Mouse (Mus musculus) midbrain, postnatal 0 days (tissue): ENCODE data around the gene Gigyf1. TPM values are rescaled to one million over a fixed set of nuclear protein-coding genes. Genes with fewer than 3 reads are reported as not detected.

Source experiments
- ATAC-seq: fragments of 200-750 bp; cut with Nextera tagmentation; 2 replicates; pipeline ENCODE4 v1.8.0; 2017; ENCODE audit warnings: moderate number of reproducible peaks, mild to moderate bottlenecking, moderate TSS enrichment, moderate library complexity; ENCODE audit not compliant: low FRiP score
- DNase-seq: peaks from one replicate; pipeline ENCODE4 v3.0.0-alpha.2; 2015; ENCODE audit warnings: low spot score
- H3K27ac ChIP-seq: fragments of 300-500 bp; sonication (generic); 2 replicates; pipeline ENCODE4 v1.5.1; 2014; ENCODE audit warnings: low read depth, mild to moderate bottlenecking, low read length, mixed read lengths
- H3K27me3 ChIP-seq: fragments of 300-500 bp; sonication (generic); 2 replicates; pipeline ENCODE4 v1.6.1; 2014; ENCODE audit warnings: low read length, control low read depth, mixed read lengths; ENCODE audit not compliant: insufficient read depth
- H3K36me3 ChIP-seq: fragments of 300-500 bp; sonication (generic); 2 replicates; pipeline ENCODE4 v1.6.1; 2014; ENCODE audit warnings: low read length, control low read depth, mixed read lengths; ENCODE audit not compliant: insufficient read depth
- H3K4me1 ChIP-seq: fragments of 300-500 bp; sonication (generic); 2 replicates; pipeline ENCODE4 v1.6.1; 2014; ENCODE audit warnings: mild to moderate bottlenecking, control low read depth, antibody characterized with exemption, low read length, mixed read lengths; ENCODE audit not compliant: insufficient read depth
- H3K4me2 ChIP-seq: fragments of 300-500 bp; sonication (generic); 2 replicates; pipeline ENCODE4 v1.6.1; 2014; ENCODE audit warnings: low read depth, mild to moderate bottlenecking, low read length, mixed read lengths; ENCODE audit not compliant: poor library complexity, severe bottlenecking
- H3K4me3 ChIP-seq: fragments of 300-500 bp; sonication (generic); 2 replicates; pipeline ENCODE4 v1.5.1; 2014; ENCODE audit warnings: low read depth, mild to moderate bottlenecking, low read length, moderate library complexity
- H3K9ac ChIP-seq: fragments of 300-500 bp; sonication (generic); replicated peaks from 2 replicates; pipeline ENCODE4 v1.6.1; 2014; ENCODE audit warnings: mild to moderate bottlenecking, low read length, moderate library complexity, mixed read lengths; ENCODE audit not compliant: poor library complexity, severe bottlenecking
- H3K9me3 ChIP-seq: fragments of 300-500 bp; sonication (generic); 2 replicates; pipeline ENCODE4 v1.6.1; 2016; ENCODE audit warnings: low read length, control low read depth
- CTCF ChIP-seq: IDR thresholded peaks from 2 replicates; pipeline ENCODE4 v1.5.1; 2016; ENCODE audit warnings: antibody characterized with exemption, mild to moderate bottlenecking
- WGBS: fragments of 180-500 bp; shearing (Covaris S2); extraction: QIAGEN DNeasy Blood & Tissue Kit; methylation state at CpG from one replicate; pipeline ENCODE4 v1.1.7; 2014; 5-methylcytosine and 5-hydroxymethylcytosine counted together
- polyA plus RNA-seq: library from polyadenylated mRNA; unstranded; fragments of >200 nt; fragmentation: Nextera tagmentation; extraction: Ambion mirVana; gene quantifications from 2 replicates; pipeline ENCODE4 v1.2.1, GENCODE M21; 2015
- total RNA-seq: library from RNA; depleted of rRNA; stranded (reverse); fragments of >200 nt; gene quantifications from 2 replicates; pipeline ENCODE4 v1.2.3, GENCODE M21; 2014

Gene Gigyf1
- total and polyA plus RNA-seq, 2 experiments from 2014 or later = 17.8 to 23.6 TPM

DNA sequence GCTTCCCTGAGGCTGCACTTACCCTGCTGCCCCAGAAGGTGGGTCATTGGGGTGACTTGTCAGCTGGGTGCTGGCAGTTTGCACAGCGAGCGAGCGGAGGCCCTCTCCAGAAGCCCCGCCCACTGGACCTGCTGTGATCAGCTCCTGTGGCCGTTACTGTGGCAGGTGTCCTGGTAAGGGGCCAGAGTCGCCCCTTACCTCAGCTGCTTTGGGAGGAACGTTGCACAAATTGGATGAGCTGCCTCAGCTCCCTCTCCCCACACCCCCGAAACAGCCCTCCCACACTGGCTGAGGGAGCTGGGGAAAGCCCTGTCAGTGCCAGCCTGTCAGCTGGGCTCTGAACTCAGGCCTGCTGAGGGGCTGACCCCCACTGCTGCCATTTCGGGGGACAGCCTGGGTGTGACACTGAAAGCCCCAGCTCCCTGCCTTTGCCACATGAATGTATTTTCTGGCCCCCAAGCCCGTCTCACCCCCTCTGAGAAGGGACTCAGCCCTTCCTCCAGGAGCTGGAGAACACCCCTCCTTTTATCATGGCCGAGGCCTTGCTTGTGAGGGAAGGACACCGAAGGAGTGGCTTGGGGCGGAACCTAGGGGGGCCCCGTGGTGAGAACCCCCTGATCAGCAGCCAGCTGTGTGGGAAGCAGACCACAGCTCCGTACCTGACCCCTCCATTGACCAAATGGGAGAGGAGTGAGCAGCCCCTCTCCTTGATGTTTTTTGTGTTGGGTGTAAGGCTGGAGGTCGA is 8.0 kb downstream of the Gigyf1 start:
- WGBS = 32% methylated on average over 16 of the region's 16 CpGs
- no peak for ATAC-seq
- H3K27ac ChIP-seq = peak overlapping the region; percentile 62; the same call in 1 of the 2 replicates
- no peak overlapping the region for H3K4me2 ChIP-seq
- no peaks in the 10 kb centered on the region; the same call in 1 of the 2 replicates for H3K4me1 ChIP-seq
- no peaks in the 10 kb centered on the region for H3K27me3 ChIP-seq
- DNase-seq = peak; percentile 61
- TF ChIP-seq CTCF = 0 out of 2 replicates have a peak, but pooled peaks have one; percentile 13
- H3K4me3 ChIP-seq = no peak overlapping the region
- no peaks in the 10 kb centered on the region for H3K9me3 ChIP-seq
- H3K9ac ChIP-seq = no peak overlapping the region; the same call in 1 of the 2 replicates
- H3K36me3 ChIP-seq = peaks cover 79% of the 10 kb centered on the region

DNA sequence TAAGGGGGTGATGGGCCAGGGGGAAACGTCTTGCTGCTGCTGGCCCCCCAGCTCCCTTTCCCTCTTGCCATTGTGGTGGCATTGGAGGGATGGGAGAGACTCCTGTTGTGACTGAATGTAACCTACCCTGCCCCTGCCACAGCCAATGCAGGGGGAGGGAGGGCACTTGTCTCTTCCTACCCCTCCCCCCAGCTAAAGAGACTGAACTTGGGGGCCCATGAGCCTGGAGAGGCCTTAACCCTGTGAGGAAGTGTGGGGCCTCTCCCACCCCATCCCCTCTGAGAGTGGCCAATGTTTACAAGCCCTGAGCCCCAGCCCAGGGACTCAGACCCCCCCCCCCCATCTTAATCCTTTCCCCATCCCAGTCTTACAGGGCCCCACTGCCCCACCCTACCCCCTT is 9.1 kb downstream of the Gigyf1 start:
- TF ChIP-seq CTCF = no peak
- no peak overlapping the region for H3K4me3 ChIP-seq
- 23% methylated on average over 1 of the region's 1 CpGs for WGBS
- H3K4me2 ChIP-seq = no peak overlapping the region
- H3K4me1 ChIP-seq = no peaks in the 10 kb centered on the region; the same call in 1 of the 2 replicates
- H3K27me3 ChIP-seq = no peaks in the 10 kb centered on the region
- no peaks in the 10 kb centered on the region for H3K9me3 ChIP-seq
- ATAC-seq (no peak), DNase-seq (no peak)
- H3K36me3 ChIP-seq = peaks cover 69% of the 10 kb centered on the region
- no peak overlapping the region for H3K9ac ChIP-seq
- H3K27ac ChIP-seq = peak overlapping the region; percentile 43; the same call in 1 of the 2 replicates

DNA sequence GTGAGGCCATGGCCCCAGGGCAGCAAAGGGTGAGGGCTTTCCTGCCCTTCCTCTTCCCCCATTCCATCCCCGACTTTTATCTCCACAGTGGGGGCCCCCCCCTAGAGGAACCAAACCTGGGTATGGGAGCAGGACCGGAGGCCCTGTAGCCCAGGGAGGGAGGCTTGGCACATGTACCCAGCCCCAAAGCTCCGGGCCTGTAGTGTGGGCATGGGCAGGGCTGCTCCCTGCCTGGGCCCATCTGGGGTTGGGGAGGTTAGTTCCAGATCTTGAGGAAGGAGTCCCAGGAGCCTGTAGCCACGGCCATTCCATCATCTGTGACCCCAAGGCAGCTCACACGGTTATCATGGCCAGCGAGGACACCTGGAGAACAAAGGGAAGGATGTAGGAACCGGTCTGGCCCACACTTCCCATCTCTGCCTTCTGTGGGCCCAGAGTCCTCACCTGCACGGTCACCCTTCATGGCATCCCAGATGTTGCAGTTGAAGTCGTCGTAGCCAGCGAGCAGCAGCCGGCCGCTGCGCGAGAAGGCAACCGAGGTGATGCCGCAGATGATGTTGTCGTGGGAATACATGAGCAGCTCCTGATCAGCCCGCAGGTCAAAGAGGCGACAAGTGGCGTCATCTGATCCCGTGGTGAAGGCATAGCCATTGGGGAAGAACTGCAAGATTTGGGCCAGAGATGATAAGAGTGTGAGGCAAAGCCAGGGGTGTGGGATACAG is 10.1 kb downstream of the Gigyf1 start:
- ATAC-seq (no peak), DNase-seq (no peak)
- no peak overlapping the region for H3K4me3 ChIP-seq
- no peaks in the 10 kb centered on the region for H3K27me3 ChIP-seq
- H3K9me3 ChIP-seq = no peaks in the 10 kb centered on the region
- H3K27ac ChIP-seq = peak overlapping the region; percentile 43; the same call in 1 of the 2 replicates
- H3K9ac ChIP-seq = no peak overlapping the region
- H3K4me1 ChIP-seq = no peaks in the 10 kb centered on the region; the same call in 1 of the 2 replicates
- 81% methylated on average over 22 of the region's 22 CpGs for WGBS
- no peak overlapping the region for H3K4me2 ChIP-seq
- H3K36me3 ChIP-seq = peaks cover 59% of the 10 kb centered on the region
- no peak for TF ChIP-seq CTCF

DNA sequence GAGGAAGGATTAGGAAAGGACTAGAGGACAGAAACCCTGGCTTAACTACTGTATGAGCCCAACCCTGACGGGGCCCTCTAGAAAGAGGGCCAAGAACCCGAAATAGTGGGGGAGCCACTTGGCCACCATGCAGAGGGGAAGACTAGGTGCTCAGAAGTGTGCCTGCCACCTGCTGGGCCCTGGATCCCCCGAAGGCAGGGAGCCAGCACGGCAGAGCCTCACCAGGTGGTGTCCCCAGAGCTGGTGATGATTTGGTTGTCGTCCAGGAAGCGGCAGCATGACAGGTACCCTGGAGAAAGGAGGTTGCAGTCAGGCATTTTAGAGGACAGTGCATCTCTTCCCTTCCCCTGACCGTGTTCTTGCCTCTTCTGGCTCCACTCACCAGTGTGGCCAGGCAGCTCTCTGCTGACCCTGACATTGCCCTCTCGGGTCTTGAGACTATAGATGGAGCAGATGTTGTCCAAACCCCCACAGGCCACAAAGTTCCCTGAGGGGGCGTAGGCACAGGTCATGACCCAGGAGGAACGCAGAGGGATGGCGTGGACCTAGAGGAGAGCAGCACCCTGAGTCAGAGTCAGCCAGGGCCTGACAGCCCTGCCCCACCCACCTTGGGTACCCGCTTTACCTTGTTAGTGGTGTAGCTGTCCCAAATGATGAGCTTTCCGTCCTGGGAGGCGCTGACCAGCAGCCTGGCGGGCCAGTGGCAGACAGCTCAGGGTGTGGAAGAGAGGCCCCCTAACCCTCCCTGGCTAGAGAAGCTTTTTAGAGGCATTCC is 11.1 kb downstream of the Gigyf1 start:
- no peaks in the 10 kb centered on the region for H3K9me3 ChIP-seq
- 65% methylated on average over 15 of the region's 15 CpGs for WGBS
- peak overlapping the region; percentile 95; the same call in 1 of the 2 replicates for H3K9ac ChIP-seq

DNA sequence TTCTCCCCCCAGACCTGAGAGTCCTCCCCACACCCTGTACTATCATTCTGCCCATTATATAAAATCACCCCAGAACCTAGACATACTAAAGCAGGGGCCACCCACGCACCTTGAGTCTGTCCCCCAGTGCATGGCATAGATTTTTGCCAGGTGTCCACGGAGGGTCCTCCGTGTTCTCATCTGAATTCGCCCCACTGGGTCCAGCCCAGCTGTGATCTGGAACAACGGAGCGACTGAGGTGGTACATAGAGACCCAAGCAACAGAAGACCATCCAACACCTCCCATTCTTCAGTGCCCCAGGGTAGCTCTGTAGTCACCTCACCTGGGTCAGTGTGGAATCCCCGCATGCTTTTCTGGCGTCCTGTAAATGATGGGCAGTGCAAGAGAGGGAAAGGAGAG is 11.7 kb downstream of the Gigyf1 start:
- Histone ChIP-seq H3K36me3 (peaks cover 43% of the 10 kb centered on the region), H3K9me3 (no peaks in the 10 kb centered on the region), H3K4me1 (no peaks in the 10 kb centered on the region; the same call in 1 of the 2 replicates), H3K27ac (peak overlapping the region; percentile 98), H3K4me3 (peak overlapping the region; percentile 83), H3K27me3 (no peaks in the 10 kb centered on the region), H3K9ac (peak overlapping the region; percentile 95), H3K4me2 (peak overlapping the region; percentile 91)
- ATAC-seq (no peak), DNase-seq (no peak)
- no peak for TF ChIP-seq CTCF
- 71% methylated on average over 8 of the region's 8 CpGs for WGBS

More for the DNA sequence above, 11.1 kb downstream of the Gigyf1 start:
- no peak for TF ChIP-seq CTCF
- Histone ChIP-seq H3K27ac (peak overlapping the region; percentile 98), H3K4me3 (peak overlapping the region; percentile 83), H3K4me2 (peak overlapping the region; percentile 91; the same call in 1 of the 2 replicates), H3K36me3 (peaks cover 49% of the 10 kb centered on the region), H3K4me1 (no peaks in the 10 kb centered on the region; the same call in 1 of the 2 replicates), H3K27me3 (no peaks in the 10 kb centered on the region)
- ATAC-seq = no peak
- no peak for DNase-seq
